Mouse (Mus musculus) neural tube, embryonic 11.5 days (tissue): ENCODE data around the gene Cep152. TPM values are rescaled to one million over a fixed set of nuclear protein-coding genes. Genes with fewer than 3 reads are reported as not detected.

ENCODE experiments used
- ATAC-seq: fragments of 200-750 bp; cut with Nextera tagmentation; 2 replicates; pipeline ENCODE4 v1.8.0; 2017; ENCODE audit warnings: moderate number of reproducible peaks, mild to moderate bottlenecking, moderate TSS enrichment, moderate library complexity; ENCODE audit not compliant: insufficient read depth, low FRiP score, low TSS enrichment
- DNase-seq: peaks from one replicate; pipeline ENCODE4 v3.0.0-alpha.2; 2015; ENCODE audit warnings: low spot score
- H3K27ac ChIP-seq: fragments of 300-500 bp; sonication (generic); 2 replicates; pipeline ENCODE4 v1.5.1; 2014; ENCODE audit warnings: low read depth, mild to moderate bottlenecking, low read length
- H3K27me3 ChIP-seq: fragments of 300-500 bp; sonication (generic); 2 replicates; pipeline ENCODE4 v1.6.1; 2014; ENCODE audit warnings: mild to moderate bottlenecking, low read length, mixed read lengths; ENCODE audit not compliant: control insufficient read depth, insufficient read depth
- H3K36me3 ChIP-seq: fragments of 300-500 bp; sonication (generic); 2 replicates; pipeline ENCODE4 v1.6.1; 2014; ENCODE audit warnings: mild to moderate bottlenecking, low read length, moderate library complexity, mixed read lengths; ENCODE audit not compliant: control insufficient read depth, insufficient read depth
- H3K4me1 ChIP-seq: fragments of 300-500 bp; sonication (generic); 2 replicates; pipeline ENCODE4 v1.6.1; 2014; ENCODE audit warnings: low read length, mixed read lengths; ENCODE audit not compliant: control insufficient read depth, insufficient read depth
- H3K4me2 ChIP-seq: fragments of 300-500 bp; sonication (generic); 2 replicates; pipeline ENCODE4 v1.6.1; 2014; ENCODE audit warnings: low read depth, mild to moderate bottlenecking, moderate library complexity
- H3K4me3 ChIP-seq: fragments of 300-500 bp; sonication (generic); 2 replicates; pipeline ENCODE4 v1.5.1; 2014; ENCODE audit warnings: low read depth, low read length
- H3K9ac ChIP-seq: fragments of 300-500 bp; sonication (generic); 2 replicates; pipeline ENCODE4 v1.6.1; 2014; ENCODE audit warnings: mild to moderate bottlenecking, low read length
- H3K9me3 ChIP-seq: fragments of 300-500 bp; sonication (generic); 2 replicates; pipeline ENCODE4 v1.6.1; 2016; ENCODE audit warnings: low read length; ENCODE audit not compliant: control insufficient read depth
- WGBS: fragments of 180-500 bp; shearing (Covaris S2); extraction: QIAGEN DNeasy Blood & Tissue Kit; methylation state at CpG from one replicate; pipeline ENCODE4 v1.1.7; 2014; 5-methylcytosine and 5-hydroxymethylcytosine counted together
- polyA plus RNA-seq: library from polyadenylated mRNA; unstranded; fragments of >200 nt; fragmentation: Nextera tagmentation; extraction: Ambion mirVana; gene quantifications from 2 replicates; pipeline ENCODE4 v1.2.1, GENCODE M21; 2014

Cep152 gene
- polyA plus RNA-seq, 1 experiment from 2014 or later = 8.1 TPM

- no peak overlapping the region for H3K4me3 ChIP-seq
- no peak for ATAC-seq
- no peak for DNase-seq
- no peak overlapping the region for H3K9ac ChIP-seq
- H3K36me3 ChIP-seq = no peaks in the 10 kb centered on the region
- H3K4me2 ChIP-seq = no peak overlapping the region
- no peaks in the 10 kb centered on the region for H3K4me1 ChIP-seq
- WGBS = 90% methylated on average over 3 of the region's 3 CpGs
- no peaks in the 10 kb centered on the region for H3K27me3 ChIP-seq
- no peaks in the 10 kb centered on the region for H3K9me3 ChIP-seq
- H3K27ac ChIP-seq = no peak overlapping the region
Measured at GRCm38 (mm10) chr2:125662517-125662916, 37.6 kb upstream of the Cep152 start.

GRCm38 (mm10) chr2:125661156-125661555 is 36.2 kb upstream of the Cep152 start:
- no peak overlapping the region for H3K9ac ChIP-seq
- 53% methylated on average over 4 of the region's 4 CpGs for WGBS
- H3K27ac ChIP-seq = no peak overlapping the region
- H3K4me1 ChIP-seq = no peaks in the 10 kb centered on the region
- DNase-seq = no peak
- H3K4me2 ChIP-seq = no peak overlapping the region
- H3K9me3 ChIP-seq = no peaks in the 10 kb centered on the region
- no peak for ATAC-seq
- H3K27me3 ChIP-seq = no peaks in the 10 kb centered on the region
- no peak overlapping the region for H3K4me3 ChIP-seq
- H3K36me3 ChIP-seq = no peaks in the 10 kb centered on the region

GRCm38 (mm10) chr2:125660537-125661130 is 35.7 kb upstream of the Cep152 start:
- Histone ChIP-seq H3K4me2 (peak overlapping the region; percentile 13), H3K27ac (no peak overlapping the region), H3K4me3 (no peak overlapping the region), H3K9me3 (no peaks in the 10 kb centered on the region), H3K27me3 (no peaks in the 10 kb centered on the region), H3K36me3 (no peaks in the 10 kb centered on the region), H3K9ac (no peak overlapping the region), H3K4me1 (no peaks in the 10 kb centered on the region)
- DNase-seq (no peak), ATAC-seq (0 out of 2 replicates have a peak, but pooled peaks have one; percentile 28)
- WGBS = 42% methylated on average over 20 of the region's 20 CpGs

- WGBS = 26% methylated on average over 10 of the region's 10 CpGs
Measured at GRCm38 (mm10) chr2:125659823-125660536, 35.1 kb upstream of the Cep152 start.

GRCm38 (mm10) chr2:125655391-125655790 is 30.5 kb upstream of the Cep152 start:
- Histone ChIP-seq H3K27me3 (no peaks in the 10 kb centered on the region), H3K9ac (no peak overlapping the region), H3K4me2 (no peak overlapping the region), H3K27ac (no peak overlapping the region), H3K4me3 (no peak overlapping the region), H3K9me3 (no peaks in the 10 kb centered on the region), H3K4me1 (no peaks in the 10 kb centered on the region), H3K36me3 (no peaks in the 10 kb centered on the region)
- DNase-seq (no peak), ATAC-seq (no peak)
- WGBS = 92% methylated on average over 9 of the region's 9 CpGs

More at GRCm38 (mm10) chr2:125659823-125660536, 35.1 kb upstream of the Cep152 start:
- Histone ChIP-seq H3K9me3 (no peaks in the 10 kb centered on the region), H3K4me3 (no peak overlapping the region), H3K4me2 (peak overlapping the region; percentile 13), H3K27me3 (no peaks in the 10 kb centered on the region), H3K27ac (no peak overlapping the region), H3K9ac (no peak overlapping the region), H3K36me3 (no peaks in the 10 kb centered on the region), H3K4me1 (no peaks in the 10 kb centered on the region)
- DNase-seq (peak; percentile 51), ATAC-seq (peak; percentile 51)

- no peaks in the 10 kb centered on the region for H3K27me3 ChIP-seq
- WGBS = 93% methylated on average over 2 of the region's 2 CpGs
- DNase-seq (no peak), ATAC-seq (no peak)
- no peaks in the 10 kb centered on the region for H3K36me3 ChIP-seq
- H3K4me1 ChIP-seq = no peaks in the 10 kb centered on the region
- H3K4me3 ChIP-seq = no peak overlapping the region
- no peaks in the 10 kb centered on the region for H3K9me3 ChIP-seq
- H3K4me2 ChIP-seq = no peak overlapping the region
- H3K27ac ChIP-seq = no peak overlapping the region
- H3K9ac ChIP-seq = no peak overlapping the region
Measured at GRCm38 (mm10) chr2:125653286-125653685, 28.4 kb upstream of the Cep152 start.

GRCm38 (mm10) chr2:125651563-125651962 is 26.6 kb upstream of the Cep152 start:
- H3K36me3 ChIP-seq = no peaks in the 10 kb centered on the region
- DNase-seq (no peak), ATAC-seq (no peak)
- H3K27me3 ChIP-seq = no peaks in the 10 kb centered on the region
- no peak overlapping the region for H3K27ac ChIP-seq
- H3K4me2 ChIP-seq = no peak overlapping the region
- WGBS = 76% methylated on average over 8 of the region's 8 CpGs
- H3K4me1 ChIP-seq = no peaks in the 10 kb centered on the region
- H3K9ac ChIP-seq = no peak overlapping the region
- no peak overlapping the region for H3K4me3 ChIP-seq
- no peaks in the 10 kb centered on the region for H3K9me3 ChIP-seq

GRCm38 (mm10) chr2:125650742-125651352 is 25.9 kb upstream of the Cep152 start:
- Histone ChIP-seq H3K27me3 (no peaks in the 10 kb centered on the region), H3K9me3 (no peaks in the 10 kb centered on the region), H3K4me3 (no peak overlapping the region), H3K9ac (no peak overlapping the region), H3K27ac (no peak overlapping the region), H3K36me3 (no peaks in the 10 kb centered on the region), H3K4me1 (no peaks in the 10 kb centered on the region), H3K4me2 (no peak overlapping the region)
- ATAC-seq (no peak), DNase-seq (no peak)
- WGBS = 90% methylated on average over 14 of the region's 14 CpGs

- Histone ChIP-seq H3K4me1 (no peaks in the 10 kb centered on the region), H3K27ac (no peak overlapping the region), H3K9me3 (no peaks in the 10 kb centered on the region), H3K4me2 (no peak overlapping the region), H3K36me3 (no peaks in the 10 kb centered on the region), H3K27me3 (no peaks in the 10 kb centered on the region), H3K4me3 (no peak overlapping the region), H3K9ac (no peak overlapping the region)
- DNase-seq (no peak), ATAC-seq (no peak)
- 89% methylated on average over 5 of the region's 5 CpGs for WGBS
Measured at GRCm38 (mm10) chr2:125650038-125650437, 25.1 kb upstream of the Cep152 start.
